Mouse (Mus musculus) T-helper 17 cell (primary cell): Measurements from ENCODE around the gene Cfap36.

ENCODE experiments used
- in situ Hi-C, 2 experiments: fragments of 300-600 bp; cut with MboI, MseI; formaldehyde crosslinking; loops; 1 replicate in 1 of 2; 2 replicates in 1 of 2; pipeline ENCODE4 v1.15.1; 2025; ENCODE audit warnings: high pct_unique_total_duplicates in 2 of 2

Cfap36 gene

GRCm38 (mm10) chr11:29181751-29182150, 65.5 kb downstream of the Cfap36 start:
- in situ Hi-C loops, result no loop called here

GRCm38 (mm10) chr11:29180657-29181056, 66.6 kb downstream of the Cfap36 start:
- in situ Hi-C loops, result no loop called here

GRCm38 (mm10) chr11:29179319-29179718, 67.9 kb downstream of the Cfap36 start:
- in situ Hi-C loops, result loop anchor here in 1 of 2 experiments (10.0 kb wide), 1 partner anchor 1015 kb away; no protein-coding TSS in a partner anchor

GRCm38 (mm10) chr11:29173706-29174436, 73.3 kb downstream of the Cfap36 start:
- in situ Hi-C loops, result loop anchor here in 1 of 2 experiments (10.0 kb wide), 1 partner anchor 1021 kb away; no protein-coding TSS in a partner anchor

- in situ Hi-C loops, result loop anchor here in 1 of 2 experiments (10.0 kb wide), 1 partner anchor 1022 kb away; no protein-coding TSS in a partner anchor
Observed at GRCm38 (mm10) chr11:29173125-29173631, 74.0 kb downstream of the Cfap36 start.

GRCm38 (mm10) chr11:29172563-29173124, 74.6 kb downstream of the Cfap36 start, which contains the start of gene Ppp4r3b:
Ppp4r3b (plus strand) TSS chr11:29172890.
- in situ Hi-C loops, result loop anchor here in 1 of 2 experiments (10.0 kb wide), 1 partner anchor 1022 kb away; no protein-coding TSS in a partner anchor

GRCm38 (mm10) chr11:29171959-29172391, 75.2 kb downstream of the Cfap36 start:
- in situ Hi-C loops, result loop anchor here in 1 of 2 experiments (10.0 kb wide), 1 partner anchor 1023 kb away; no protein-coding TSS in a partner anchor
